Mouse (Mus musculus) liver, adult 2 months (tissue): Measurements from ENCODE around the gene Grin2d.

ENCODE experiments used
- CTCF ChIP-seq: fragments of 200-500 bp; IDR thresholded peaks from 2 replicates; pipeline ENCODE4 v1.5.1; 2011; ENCODE audit warnings: low read depth, low read length, control low read depth
- POLR2A ChIP-seq: fragments of 200-500 bp; IDR thresholded peaks from 2 replicates; pipeline ENCODE4 v1.6.1; 2011; ENCODE audit warnings: low read length, control low read depth; ENCODE audit not compliant: insufficient read depth; ENCODE audit errors: extremely low read depth

DNA sequence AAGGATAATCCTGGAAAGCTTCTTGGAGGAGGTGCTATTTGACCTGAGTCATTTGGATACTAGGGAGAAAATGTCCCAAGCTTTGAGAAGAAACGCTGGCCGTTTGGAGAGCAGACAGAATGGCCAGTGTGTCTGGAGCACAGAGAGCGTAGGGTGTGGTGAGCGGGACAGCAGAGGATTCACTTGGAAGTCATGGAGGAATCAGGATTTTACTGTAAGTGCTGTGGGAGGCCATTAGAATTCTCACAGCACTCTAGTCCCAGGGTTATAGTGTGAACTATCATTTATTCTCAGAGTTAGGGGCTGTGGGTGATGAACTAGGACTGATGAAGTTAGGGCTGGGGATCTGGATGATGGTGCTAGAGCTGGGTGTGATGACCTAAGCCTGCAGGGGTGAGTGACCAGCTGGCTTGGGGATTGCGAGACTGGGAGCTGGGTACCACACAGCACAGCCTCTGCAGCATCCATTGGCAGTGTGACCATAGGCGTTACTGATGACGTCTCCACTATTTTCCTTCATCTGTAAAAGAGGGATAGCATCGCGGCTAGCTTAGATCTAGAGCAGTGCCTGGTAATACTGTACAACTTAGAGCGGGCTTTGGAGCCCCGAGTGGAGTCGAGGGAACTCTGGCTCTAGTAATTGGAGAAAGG lies 43.9 kb upstream of the Grin2d start:
- no peak for TF ChIP-seq CTCF
- no peak for TF ChIP-seq POLR2A
